ENCODE assay signal across 27 mouse cellular contexts in the genomic region with DNA sequence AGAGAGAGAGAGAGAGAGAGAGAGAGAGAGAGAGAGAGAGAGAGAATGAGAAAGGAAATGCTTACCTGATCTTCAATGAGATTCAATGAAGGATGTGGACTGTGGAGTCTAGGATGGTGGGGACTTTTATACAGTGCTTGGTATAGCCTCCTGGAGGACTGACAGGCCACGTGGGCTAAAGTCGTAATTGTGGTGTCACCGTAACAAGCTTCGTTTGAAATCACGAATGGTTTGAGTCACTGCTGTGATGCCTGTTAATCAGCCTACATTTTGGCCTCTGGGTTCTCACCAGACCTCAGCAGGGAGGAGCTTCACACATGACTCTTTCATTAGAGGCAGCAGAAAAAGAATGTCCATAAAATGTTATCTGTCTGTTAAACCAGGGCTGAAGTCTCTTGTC. TPM values are rescaled to one million over a fixed set of nuclear protein-coding genes. Genes with fewer than 3 reads are reported as not detected.
DNase-seq lines count a peak whose midpoint lies in the region; ATAC-seq and TF ChIP-seq lines count a peak whose summit lies in the region.
"Had no signal": no experiment of that assay in that cellular context is flagged by ENCODE, and none has a peak within 500 bp of the region (broad histone marks: within the 10 kb centered on the region; RNA-seq: fewer than 3 reads in every experiment).

Gene Prr9 (minus strand): TSS at position 101 of the 400 bp plus-strand sequence.

- no peaks in the 10 kb centered on the region for H3K4me1 ChIP-seq in embryonic facial prominence, embryonic 15.5 days
- H3K4me1 ChIP-seq in embryonic facial prominence, embryonic 10.5 days = no peaks in the 10 kb centered on the region
- no peaks in the 10 kb centered on the region for H3K4me1 ChIP-seq in limb, embryonic 15.5 days
- H3K4me1 ChIP-seq in limb, embryonic 10.5 days = no peaks in the 10 kb centered on the region

- H3K27me3 ChIP-seq in embryonic facial prominence, embryonic 15.5 days = no peaks in the 10 kb centered on the region
- H3K27me3 ChIP-seq in embryonic facial prominence, embryonic 10.5 days (replicated peaks; ENCODE audit: low read depth, poor library complexity, severe bottlenecking) = no peaks in the 10 kb centered on the region
- no peaks in the 10 kb centered on the region for H3K27me3 ChIP-seq in limb, embryonic 15.5 days
- H3K27me3 ChIP-seq in limb, embryonic 10.5 days (ENCODE audit: low read depth, poor library complexity, severe bottlenecking) = no peaks in the 10 kb centered on the region
- H3K27me3 ChIP-seq in C2C12 (ENCODE audit: control insufficient read depth, insufficient read depth, insufficient read length) = no peaks in the 10 kb centered on the region
- H3K27me3 ChIP-seq: CH12.LX had no signal

- H3K9me3 ChIP-seq in embryonic facial prominence, embryonic 15.5 days (replicated peaks) = no peaks in the 10 kb centered on the region
- no peaks in the 10 kb centered on the region for H3K9me3 ChIP-seq in embryonic facial prominence, embryonic 10.5 days
- no peaks in the 10 kb centered on the region for H3K9me3 ChIP-seq in limb, embryonic 15.5 days
- H3K9me3 ChIP-seq in limb, embryonic 10.5 days (replicated peaks) = no peaks in the 10 kb centered on the region

- no peak for TF ChIP-seq CTCF in C2C12 (IDR thresholded peaks at IDR 0.05; ENCODE audit: control insufficient read depth, insufficient read depth, insufficient read length)

- H3K4me2 ChIP-seq in embryonic facial prominence, embryonic 15.5 days (replicated peaks) = no peak within 1 kb of the TSS
- no peak within 1 kb of the TSS for H3K4me2 ChIP-seq in limb, embryonic 15.5 days

- no peak within 1 kb of the TSS for H3K4me3 ChIP-seq in embryonic facial prominence, embryonic 15.5 days (replicated peaks)
- no peak within 1 kb of the TSS for H3K4me3 ChIP-seq in embryonic facial prominence, embryonic 10.5 days
- no peak within 1 kb of the TSS for H3K4me3 ChIP-seq in limb, embryonic 15.5 days
- no peak within 1 kb of the TSS for H3K4me3 ChIP-seq in limb, embryonic 10.5 days
- no peak within 1 kb of the TSS for H3K4me3 ChIP-seq in C2C12 (ENCODE audit: insufficient read depth, poor library complexity, severe bottlenecking)

- WGBS in embryonic facial prominence, embryonic 15.5 days = 70% methylated on average over 5 of the region's 5 CpGs
- 82% methylated on average over 5 of the region's 5 CpGs for WGBS in embryonic facial prominence, embryonic 10.5 days
- WGBS in limb, embryonic 15.5 days = 44% methylated on average over 5 of the region's 5 CpGs
- 75% methylated on average over 5 of the region's 5 CpGs for WGBS in limb, embryonic 10.5 days

- H3K79me3 ChIP-seq in C2C12 (ENCODE audit: low read depth) = no peaks in the 10 kb centered on the region

- DNase-seq in embryonic facial prominence, embryonic 10.5 days (ENCODE audit: low spot score) = no peak
- no peak for DNase-seq in limb, embryonic 10.5 days (ENCODE audit: low spot score)
- no peak for DNase-seq in gastrocnemius, postnatal 4 days (ENCODE audit: low spot score in 2 of 2)
- DNase-seq: adrenal gland, adult 2 months; adrenal gland, adult 8-10 months; adrenal gland, postnatal 10 days; adrenal gland, postnatal 14 days; adrenal gland, postnatal 25 days; adrenal gland, postnatal 36 days; B cell, adult 2 months; cerebellum, adult 11 months; cerebellum, adult 11-12 months; cerebellum, adult 18-20 months; cerebellum, adult 2 months had no signal

- no peak within 1 kb of the TSS for H3K9ac ChIP-seq in embryonic facial prominence, embryonic 15.5 days
- H3K9ac ChIP-seq in limb, embryonic 15.5 days = no peak within 1 kb of the TSS

- H3ac ChIP-seq in C2C12 (ENCODE audit: control insufficient read depth, insufficient read length, low read depth) = no peak within 1 kb of the TSS

- ATAC-seq in embryonic facial prominence, embryonic 15.5 days (ENCODE audit: insufficient number of reproducible peaks, low FRiP score, low TSS enrichment, low read depth) = no peak
- no peak for ATAC-seq in limb, embryonic 15.5 days (ENCODE audit: insufficient number of reproducible peaks, low FRiP score, low TSS enrichment, low read depth)
- ATAC-seq: activated CD4-positive, CD25-positive, alpha-beta regulatory T cell, adult 4 months; CD4-positive, CD25-positive, alpha-beta regulatory T cell, adult 4 months had no signal

- H3K79me2 ChIP-seq in C2C12 (ENCODE audit: control insufficient read depth, insufficient read depth) = no peaks in the 10 kb centered on the region

- no peaks in the 10 kb centered on the region for H3K36me3 ChIP-seq in embryonic facial prominence, embryonic 15.5 days
- no peaks in the 10 kb centered on the region for H3K36me3 ChIP-seq in embryonic facial prominence, embryonic 10.5 days (replicated peaks)
- H3K36me3 ChIP-seq in limb, embryonic 15.5 days = no peaks in the 10 kb centered on the region
- H3K36me3 ChIP-seq in limb, embryonic 10.5 days = no peaks in the 10 kb centered on the region
- H3K36me3 ChIP-seq in C2C12 (ENCODE audit: control insufficient read depth, insufficient read depth) = no peaks in the 10 kb centered on the region
- H3K36me3 ChIP-seq: G1E had no signal

- no peak within 1 kb of the TSS for H3K27ac ChIP-seq in embryonic facial prominence, embryonic 15.5 days (replicated peaks)
- no peak within 1 kb of the TSS for H3K27ac ChIP-seq in embryonic facial prominence, embryonic 10.5 days (replicated peaks)
- H3K27ac ChIP-seq in limb, embryonic 15.5 days = no peak within 1 kb of the TSS
- H3K27ac ChIP-seq in limb, embryonic 10.5 days = no peak within 1 kb of the TSS

TF ChIP-seq in C2C12, 6 proteins besides CTCF, POLR2A, EP300 and RAD21:
- TF ChIP-seq USF1 (IDR thresholded peaks at IDR 0.05; ENCODE audit: low read depth) (peak; percentile 76), FOSL1 (IDR thresholded peaks at IDR 0.05; ENCODE audit: insufficient read depth, low read length, poor library complexity, severe bottlenecking) (no peak)

RNA-seq across cellular contexts. Expression of gene Prr9, which starts in this region (rescaled TPM):
- 44.2 and 62.6 TPM in 2 replicates for polyA plus RNA-seq in embryonic facial prominence, embryonic 15.5 days (2015; fragmentation: Nextera tagmentation; extraction: Ambion mirVana)
- polyA plus RNA-seq in embryonic facial prominence, embryonic 10.5 days (2016; fragmentation: Nextera tagmentation; extraction: Ambion mirVana) = not detected in 2 replicates
- 50.8 and 59.6 TPM in 2 replicates for polyA plus RNA-seq in limb, embryonic 15.5 days (2015; fragmentation: Nextera tagmentation; extraction: Ambion mirVana)
- not detected in 2 replicates for polyA plus RNA-seq in limb, embryonic 10.5 days (2016; fragmentation: Nextera tagmentation; extraction: Ambion mirVana)
- 19.7 TPM for polyA plus RNA-seq in C2C12 (2012; fragmentation: generic; extraction: Trizol)
- not detected for total RNA-seq in gastrocnemius, postnatal 4 days (2021)
- total RNA-seq: adrenal gland, adult 18-20 months; adrenal gland, adult 2 months; adrenal gland, adult 8-10 months; adrenal gland, postnatal 10 days; adrenal gland, postnatal 14 days; adrenal gland, postnatal 25 days; adrenal gland, postnatal 36 days; adrenal gland, postnatal 4 days; CH12.LX; ES-E14; MEL had no signal
- polyA plus RNA-seq: adrenal gland, adult 2 months; brain, embryonic 14.5 days; CD4-positive, CD25-positive, alpha-beta regulatory T cell, adult 4 months; cerebellum, adult 2 months; G1E; Patski had no signal

Comparison
In these comparisons a context has a peak if more than half of its experiments do, and no peak if none do; other contexts are left out.
1. RNA of gene Prr9 (polyA plus RNA-seq): 50.8 to 59.6 TPM in limb, embryonic 15.5 days, 44.2 to 62.6 TPM in embryonic facial prominence, embryonic 15.5 days and 19.7 TPM in C2C12 (single experiment); not detected in embryonic facial prominence, embryonic 10.5 days and not detected in limb, embryonic 10.5 days; every median in the first group is over 10 times any median in the second.